Mouse (Mus musculus): Measurements from ENCODE around the gene H2-Oa. TPM values are rescaled to one million over a fixed set of nuclear protein-coding genes. Genes with fewer than 3 reads are reported as not detected.
"Not testable (repeated sequence)": the region's sequence is repeated elsewhere in the genome, so short reads cannot be mapped to it uniquely, and the experiment has no call there.

Gene H2-Oa
- total RNA-seq, 4 experiments from 2014 or later: not detected

DNA sequence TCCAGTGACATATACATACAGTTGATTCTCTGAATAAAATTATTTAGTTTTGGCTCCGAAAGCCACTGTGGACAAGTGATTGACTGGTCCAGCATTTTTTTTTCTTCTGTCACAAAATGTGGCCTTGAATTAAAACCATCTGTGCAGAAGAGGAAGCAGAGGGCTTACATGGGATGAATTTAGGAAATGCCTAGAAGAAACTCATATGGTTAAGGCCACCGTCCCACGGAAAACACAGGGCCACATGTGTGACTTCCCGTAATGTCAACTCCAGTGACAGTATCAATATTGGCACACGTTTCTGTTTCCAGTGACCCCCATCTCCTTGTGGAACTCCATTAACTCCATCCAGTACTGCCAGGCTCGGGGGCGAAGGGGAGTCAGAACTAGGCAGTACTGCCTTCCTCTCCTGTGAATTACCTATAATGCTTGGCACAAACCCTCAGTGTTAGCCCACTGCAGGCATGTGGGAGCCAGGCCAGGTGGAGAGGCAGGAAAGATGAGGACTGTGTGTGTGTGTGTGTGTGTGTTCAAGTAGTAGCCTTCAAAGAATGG lies 50.4 kb downstream of the H2-Oa start:
- no peak for DNase-seq (ENCODE audit: low spot score in 2 of 2)

DNA sequence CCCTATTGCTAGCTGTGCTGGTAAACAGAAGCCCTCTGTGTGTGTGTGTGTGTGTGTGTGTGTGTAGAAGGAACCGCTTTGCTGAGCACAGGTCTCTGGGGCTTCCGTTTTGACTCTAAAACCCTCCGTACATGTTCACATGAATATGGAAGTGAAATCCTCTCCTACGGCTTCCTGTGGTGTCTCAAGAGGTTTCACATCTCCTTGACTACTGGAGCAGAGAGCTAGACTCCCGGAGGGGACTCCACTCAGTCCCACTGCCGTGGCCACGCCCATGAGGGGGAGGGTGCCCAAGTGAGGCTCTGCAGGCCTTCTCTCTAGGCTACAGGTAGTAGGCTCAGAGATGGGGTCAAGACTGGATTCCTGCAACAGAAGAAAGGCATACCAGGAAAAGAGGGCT lies 50.9 kb downstream of the H2-Oa start, which contains the start of gene H2-DMb2:
TSS of gene H2-DMb2 (plus strand) at position 275 of the 400 bp plus-strand sequence.
- DNase-seq (ENCODE audit: low spot score in 2 of 2): no peak

DNA sequence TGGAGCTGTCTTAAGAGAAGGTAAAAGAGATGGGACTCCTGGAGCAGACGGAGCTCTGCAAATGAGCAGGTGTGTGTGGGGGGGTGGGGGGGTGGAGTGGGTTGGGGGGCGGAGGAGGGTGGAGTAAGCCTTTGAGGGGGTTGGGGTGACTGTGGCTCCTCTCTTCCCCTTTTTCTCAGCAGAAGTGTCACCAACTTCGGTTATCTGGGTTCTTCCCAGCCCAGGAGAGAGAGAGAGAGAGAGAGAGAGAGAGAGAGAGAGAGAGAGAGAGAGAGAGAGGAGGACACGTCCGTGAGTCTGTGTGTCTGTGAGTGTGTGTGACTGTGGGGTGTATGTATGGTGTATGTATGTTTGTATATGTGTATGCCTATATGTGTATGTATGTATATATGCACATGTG lies 51.3 kb downstream of the H2-Oa start:
- DNase-seq (ENCODE audit: low spot score in 2 of 2): no peak

DNA sequence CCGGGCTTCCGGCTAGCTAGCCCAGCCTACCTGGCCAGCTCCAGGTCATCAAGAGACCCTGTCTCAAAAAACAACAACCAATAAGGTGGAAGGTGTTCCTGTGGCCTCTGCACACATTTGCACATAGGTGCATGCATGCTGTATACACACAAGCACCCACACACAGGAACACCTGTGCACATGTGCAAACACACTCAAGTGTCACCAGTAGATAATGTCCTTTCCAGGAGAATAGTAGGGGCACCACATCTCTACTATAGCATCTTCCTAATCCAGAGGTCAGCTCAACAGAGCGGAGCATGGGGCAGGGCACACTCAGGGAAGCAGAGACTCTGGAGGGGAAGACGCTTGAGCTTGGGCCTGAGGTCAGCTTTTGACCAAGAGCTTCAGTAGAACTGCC lies 52.1 kb downstream of the H2-Oa start:
- DNase-seq (ENCODE audit: low spot score in 2 of 2): not testable (repeated sequence)

Other genes starting within 250 kb of the H2-Oa start
- 10 to 100 TPM; 16.3 to 18.0 (median 17.0) TPM for gene Cd320, start 249.2 kb upstream of the H2-Oa start, total RNA-seq (2022)
- gene Gm7029, start 218.5 kb upstream of the H2-Oa start, total RNA-seq (2022): not detected
- under 1 TPM in 3 of 4 experiments, not detected in 1; 0.19 to 0.56 (median 0.45) TPM for gene Kifc1, start 201.7 kb upstream of the H2-Oa start, total RNA-seq (2022)
- gene Platr17, start 187.2 kb upstream of the H2-Oa start, total RNA-seq (2022): not detected
- gene Daxx, start 182.9 kb upstream of the H2-Oa start, total RNA-seq (2022): 10 to 100 TPM; 14.1 to 18.5 (median 16.1) TPM
- 10 to 100 TPM; 35.3 to 41.1 (median 38.3) TPM for gene Tapbp, start 176.4 kb upstream of the H2-Oa start, total RNA-seq (2022)
- 10 to 100 TPM; 14.5 to 18.7 (median 17.1) TPM for gene Zbtb22, start 176.4 kb upstream of the H2-Oa start, total RNA-seq (2022)
- 10 to 100 TPM; 20.3 to 26.3 (median 23.6) TPM for gene Rgl2, start 162.8 kb upstream of the H2-Oa start, total RNA-seq (2022)
- 10 to 100 TPM; 56.4 to 69.1 (median 64.0) TPM for gene Pfdn6, start 152.0 kb upstream of the H2-Oa start, total RNA-seq (2022)
- 10 to 100 TPM in 1 of 4 experiments, 1 to 10 TPM in 3; 7.8 to 11.5 (median 8.7) TPM for gene Wdr46, start 151.7 kb upstream of the H2-Oa start, total RNA-seq (2022)
- gene B3galt4, start 140.9 kb upstream of the H2-Oa start, total RNA-seq (2022): 1 to 10 TPM; 1.4 to 1.8 (median 1.5) TPM
- 10 to 100 TPM; 32.0 to 34.6 (median 32.5) TPM for gene Vps52, start 136.5 kb upstream of the H2-Oa start, total RNA-seq (2022)
- 100 to 1,000 TPM; 380 to 500 (median 432) TPM for gene Rps18, start 136.3 kb upstream of the H2-Oa start, total RNA-seq (2022)
- gene H2-K1, start 92.0 kb upstream of the H2-Oa start, total RNA-seq (2022): 10 to 100 TPM; 34.2 to 57.8 (median 46.1) TPM
- 10 to 100 TPM in 3 of 4 experiments, 1 to 10 TPM in 1; 9.8 to 15.6 (median 11.7) TPM for gene Ring1, start 67.7 kb upstream of the H2-Oa start, total RNA-seq (2022)
- gene H2-Ke6, start 64.3 kb upstream of the H2-Oa start, total RNA-seq (2022): 10 to 100 TPM; 83.6 to 90.2 (median 84.9) TPM
- gene Slc39a7, start 60.7 kb upstream of the H2-Oa start, total RNA-seq (2022): 10 to 100 TPM; 44.2 to 63.5 (median 49.3) TPM
- gene Rxrb, start 60.5 kb upstream of the H2-Oa start, total RNA-seq (2022): 10 to 100 TPM; 36.8 to 39.3 (median 38.8) TPM
- 1 to 10 TPM; 2.5 to 4.8 (median 3.9) TPM for gene Col11a2, start 52.9 kb upstream of the H2-Oa start, total RNA-seq (2022)
- 1 to 10 TPM; 3.0 to 4.6 (median 4.0) TPM for gene H2-DMa, start 27.2 kb downstream of the H2-Oa start, total RNA-seq (2022)
- 10 to 100 TPM; 67.9 to 73.8 (median 69.8) TPM for gene Brd2, start 30.3 kb downstream of the H2-Oa start, total RNA-seq (2022)
- gene H2-DMb2, start 51.0 kb downstream of the H2-Oa start, total RNA-seq (2022): under 1 TPM in 2 of 4 experiments, not detected in 2; 0.40 to 0.61 TPM
- under 1 TPM in 2 of 4 experiments, not detected in 2; 0.19 to 0.81 TPM for gene H2-DMb1, start 60.7 kb downstream of the H2-Oa start, total RNA-seq (2022)
- gene Tap1, start 95.2 kb downstream of the H2-Oa start, total RNA-seq (2022): 1 to 10 TPM in 3 of 4 experiments, under 1 TPM in 1; 0.82 to 1.3 (median 1.2) TPM
- 1 to 10 TPM; 1.4 to 2.1 (median 1.7) TPM for gene Psmb9, start 95.4 kb downstream of the H2-Oa start, total RNA-seq (2022)
- gene Psmb8, start 105.4 kb downstream of the H2-Oa start, total RNA-seq (2022): 1 to 10 TPM; 2.1 to 4.3 (median 3.4) TPM
- 1 to 10 TPM; 5.1 to 7.6 (median 6.7) TPM for gene Tap2, start 111.2 kb downstream of the H2-Oa start, total RNA-seq (2022)
- gene H2-Ob, start 146.6 kb downstream of the H2-Oa start, total RNA-seq (2022): under 1 TPM in 1 of 4 experiments, not detected in 3; 0.10 TPM
- gene H2-Ab1, start 165.3 kb downstream of the H2-Oa start, total RNA-seq (2022): 1 to 10 TPM; 2.3 to 4.7 (median 3.9) TPM
- gene H2-Aa, start 195.5 kb downstream of the H2-Oa start, total RNA-seq (2022): 1 to 10 TPM; 3.1 to 4.1 (median 3.5) TPM
- 1 to 10 TPM; 2.6 to 6.3 (median 3.7) TPM for gene H2-Eb1, start 213.5 kb downstream of the H2-Oa start, total RNA-seq (2022)
- not detected for gene H2-Eb2, start 233.3 kb downstream of the H2-Oa start, total RNA-seq (2022)